Mouse (Mus musculus): ENCODE measurements around the gene Dnmt3a.

GRCm38 (mm10) chr12:3851179-3851578 is 45.4 kb downstream of the Dnmt3a start:
- TF ChIP-seq CTCF (conservative IDR thresholded peaks at IDR 0.05; ENCODE audit: insufficient read depth, insufficient read length, low read depth, low read length) (no peak), POLR2A (IDR thresholded peaks at IDR 0.05; ENCODE audit: low read depth, low read length) (no peak)
